Mouse (Mus musculus) spleen, adult 2 months (tissue): ENCODE results near the gene Adgrf1.

Experiments used
- CTCF ChIP-seq: fragments of 200-500 bp; IDR thresholded peaks from 2 replicates; pipeline ENCODE4 v1.5.1; 2011; ENCODE audit warnings: mild to moderate bottlenecking, inconsistent platforms; ENCODE audit not compliant: insufficient read depth, insufficient read length, insufficient replicate concordance; ENCODE audit errors: extremely low read depth
- POLR2A ChIP-seq: fragments of 200-500 bp; IDR thresholded peaks from 2 replicates; pipeline ENCODE4 v1.6.1; 2011; ENCODE audit warnings: low read depth, low read length, inconsistent platforms

DNA sequence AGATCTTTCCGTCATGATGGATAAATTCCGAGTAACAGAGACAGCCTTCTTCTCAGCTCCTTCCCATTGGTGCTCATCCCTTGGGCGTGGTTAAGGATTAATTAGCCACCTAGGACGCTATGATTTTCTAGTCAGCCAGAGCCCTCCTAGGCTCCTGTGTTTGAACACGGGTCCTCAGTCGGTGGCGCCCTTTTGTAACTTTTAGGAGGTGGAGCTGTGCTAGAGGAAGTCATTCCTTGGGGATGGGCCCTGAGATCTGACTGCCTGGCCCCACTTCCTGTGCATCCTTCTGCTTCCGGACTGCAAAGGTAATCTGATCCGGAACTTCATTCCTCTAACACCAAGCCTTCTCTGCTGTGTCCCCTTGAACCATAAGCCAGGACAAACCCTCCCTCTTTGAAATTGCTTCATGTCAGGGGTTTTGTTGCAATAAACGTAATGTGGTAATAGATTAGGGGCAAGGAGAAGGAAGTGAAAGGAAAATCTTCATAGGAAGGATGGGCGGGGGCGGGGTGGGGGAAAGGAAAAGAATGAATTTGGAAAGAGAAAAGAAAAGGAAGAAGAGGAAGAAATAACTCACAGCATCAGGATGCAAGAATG, 13.5 kb upstream of the Adgrf1 start:
- TF ChIP-seq CTCF (no peak), POLR2A (no peak)
